Mouse (Mus musculus): Measurements from ENCODE around the gene Dnah2.

DNA sequence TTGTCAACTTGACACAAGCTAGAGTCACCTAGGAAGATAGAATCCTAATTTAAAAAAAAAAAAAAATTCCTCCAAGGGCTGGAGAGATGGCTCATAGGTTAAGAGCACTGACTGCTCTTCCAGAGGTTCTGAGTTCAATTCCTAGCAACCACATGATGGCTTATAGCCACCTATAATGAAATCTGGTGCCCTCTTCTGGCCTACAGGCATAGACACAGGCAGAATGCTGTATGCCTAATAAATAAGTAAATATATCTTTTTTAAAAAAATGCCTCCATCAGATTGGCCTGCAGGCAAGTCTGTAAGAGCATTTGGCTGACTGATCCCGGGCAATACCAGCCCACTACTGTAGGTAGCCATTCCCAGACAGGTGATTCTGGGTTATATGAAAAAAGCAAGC is 13.9 kb downstream of the Dnah2 start:
- no peak for TF ChIP-seq CTCF (IDR thresholded peaks at IDR 0.05; ENCODE audit: control insufficient read depth, insufficient read depth, insufficient read length)
- TF ChIP-seq MYOG (IDR thresholded peaks at IDR 0.05; ENCODE audit: control insufficient read depth, extremely low read depth, insufficient read length), result no peak
- no peak for TF ChIP-seq MAX (IDR thresholded peaks at IDR 0.05)

Data from C2C12 (cell line).